Mouse (Mus musculus): ENCODE measurements around the gene Gm42421.

DNA sequence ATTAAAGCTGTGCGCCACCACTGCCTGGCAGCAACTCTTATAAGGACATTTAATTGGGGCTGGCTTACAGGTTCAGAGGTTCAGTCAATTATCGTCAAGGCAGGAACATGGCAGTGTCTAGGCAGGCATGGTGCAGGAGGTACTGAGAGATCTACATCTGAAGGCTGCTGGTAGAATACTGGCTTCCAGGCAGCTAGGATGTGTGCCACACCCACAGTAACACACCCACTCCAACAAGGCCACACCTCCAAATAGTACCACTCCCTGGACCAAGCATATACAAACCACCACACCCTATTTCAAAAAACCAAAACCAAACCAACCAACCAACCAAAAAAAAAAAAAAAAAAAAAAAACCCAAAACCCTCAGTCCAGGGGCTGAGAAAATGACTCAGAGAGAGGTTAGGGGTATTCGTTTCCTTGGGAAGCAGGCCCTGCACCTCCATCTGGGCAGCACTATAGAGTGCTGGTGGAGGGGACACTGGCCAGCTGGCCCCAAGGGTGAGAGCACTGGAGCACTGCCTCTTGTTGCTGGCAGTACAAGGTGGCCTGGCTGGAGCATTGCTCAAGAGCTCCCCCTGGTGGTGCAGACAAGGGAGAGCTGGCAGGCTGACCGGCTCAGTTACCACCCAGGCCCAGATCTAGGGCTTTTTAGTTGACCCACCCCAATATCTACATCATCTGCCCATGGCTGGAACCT, 47.1 kb downstream of the Gm42421 start:
- TF ChIP-seq POLR2A (IDR thresholded peaks at IDR 0.05; ENCODE audit: borderline replicate concordance, insufficient read depth, low read length): no peak
- peak; percentile 87 for TF ChIP-seq CTCF (IDR thresholded peaks at IDR 0.05; ENCODE audit: borderline replicate concordance, insufficient read depth, low read depth, low read length)

Data from cerebellum, adult 2 months (tissue).